Mouse (Mus musculus) forebrain, embryonic 16.5 days (tissue): ENCODE results near the gene Ggact. TPM values are rescaled to one million over a fixed set of nuclear protein-coding genes. Genes with fewer than 3 reads are reported as not detected.

Experiments used
- ATAC-seq: fragments of 200-750 bp; cut with Nextera tagmentation; 2 replicates; pipeline ENCODE4 v1.8.0; 2017; ENCODE audit warnings: mild to moderate bottlenecking, moderate library complexity
- H3K27ac ChIP-seq: fragments of 300-500 bp; sonication (generic); 2 replicates; pipeline ENCODE4 v1.5.1; 2014; ENCODE audit warnings: low read length, control low read depth
- H3K27me3 ChIP-seq: fragments of 300-500 bp; sonication (generic); replicated peaks from 2 replicates; pipeline ENCODE4 v1.6.1; 2014; ENCODE audit warnings: low read length; ENCODE audit not compliant: control insufficient read depth, insufficient read depth
- H3K36me3 ChIP-seq: fragments of 300-500 bp; sonication (generic); 2 replicates; pipeline ENCODE4 v1.6.1; 2014; ENCODE audit not compliant: control insufficient read depth, insufficient read depth
- H3K4me1 ChIP-seq: fragments of 300-500 bp; sonication (generic); replicated peaks from 2 replicates; pipeline ENCODE4 v1.6.1; 2014; ENCODE audit warnings: low read length; ENCODE audit not compliant: control insufficient read depth, insufficient read depth
- H3K4me2 ChIP-seq: fragments of 300-500 bp; sonication (generic); 2 replicates; pipeline ENCODE4 v1.6.1; 2014; ENCODE audit warnings: mild to moderate bottlenecking, low read length, control low read depth
- H3K4me3 ChIP-seq: fragments of 300-500 bp; sonication (generic); replicated peaks from 2 replicates; pipeline ENCODE4 v1.5.1; 2014; ENCODE audit warnings: mild to moderate bottlenecking, low read length, control low read depth
- H3K9ac ChIP-seq: fragments of 300-500 bp; sonication (generic); replicated peaks from 2 replicates; pipeline ENCODE4 v1.6.1; 2014; ENCODE audit warnings: low read depth, low read length, control low read depth
- H3K9me3 ChIP-seq: fragments of 300-500 bp; sonication (generic); 2 replicates; pipeline ENCODE4 v1.6.1; 2016; ENCODE audit warnings: low read length; ENCODE audit not compliant: control insufficient read depth
- WGBS: fragments of 180-500 bp; shearing (Covaris S2); extraction: QIAGEN DNeasy Blood & Tissue Kit; methylation state at CpG from one replicate; pipeline ENCODE4 v1.1.7; 2014; 5-methylcytosine and 5-hydroxymethylcytosine counted together
- polyA plus RNA-seq: library from polyadenylated mRNA; unstranded; fragments of >200 nt; fragmentation: Nextera tagmentation; extraction: Ambion mirVana; gene quantifications from 2 replicates; pipeline ENCODE4 v1.2.1, GENCODE M21; 2015

The Ggact gene
- polyA plus RNA-seq, 1 experiment from 2014 or later, result 6.2 TPM

DNA sequence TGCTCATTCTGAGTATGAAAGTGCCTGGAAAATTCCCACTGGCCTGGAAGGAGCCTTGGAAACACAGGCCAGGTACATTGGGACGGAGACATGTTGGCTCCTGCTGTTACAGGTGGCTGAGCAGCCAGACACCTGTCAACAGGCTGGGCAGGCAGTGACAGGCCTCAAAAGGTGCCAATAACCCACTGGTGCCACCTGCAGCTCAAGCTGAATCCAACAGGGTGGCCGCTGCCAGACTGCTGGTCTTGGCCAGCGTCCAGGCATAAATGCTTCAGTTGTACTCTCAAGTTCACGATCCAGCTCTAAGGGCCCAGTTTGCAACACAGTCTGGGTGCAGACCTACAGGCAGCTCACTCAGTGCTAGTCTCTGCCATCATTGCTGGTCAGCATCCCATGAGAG, 10.7 kb downstream of the Ggact start:
- H3K4me1 ChIP-seq, result peaks cover 18% of the 10 kb centered on the region
- ATAC-seq, result peak; percentile 87
- H3K9ac ChIP-seq, result no peak overlapping the region
- no peaks in the 10 kb centered on the region; the same call in 1 of the 2 replicates for H3K9me3 ChIP-seq
- H3K27ac ChIP-seq, result no peak overlapping the region
- H3K4me3 ChIP-seq, result no peak overlapping the region
- H3K27me3 ChIP-seq, result no peaks in the 10 kb centered on the region; the same call in 1 of the 2 replicates
- no peaks in the 10 kb centered on the region for H3K36me3 ChIP-seq
- no peak overlapping the region for H3K4me2 ChIP-seq
- WGBS, result 28% methylated on average over 4 of the region's 4 CpGs

- H3K9ac ChIP-seq, result no peak overlapping the region
- no peak overlapping the region for H3K27ac ChIP-seq
- no peak overlapping the region for H3K4me3 ChIP-seq
- no peak overlapping the region for H3K4me2 ChIP-seq
- H3K4me1 ChIP-seq, result peaks cover 18% of the 10 kb centered on the region
- ATAC-seq, result no peak
- 41% methylated on average over 2 of the region's 2 CpGs for WGBS
- no peaks in the 10 kb centered on the region for H3K36me3 ChIP-seq
- no peaks in the 10 kb centered on the region; the same call in 1 of the 2 replicates for H3K27me3 ChIP-seq
- no peaks in the 10 kb centered on the region; the same call in 1 of the 2 replicates for H3K9me3 ChIP-seq
Measured at GRCm38 (mm10) chr14:122902136-122902535, 11.4 kb downstream of the Ggact start.

DNA sequence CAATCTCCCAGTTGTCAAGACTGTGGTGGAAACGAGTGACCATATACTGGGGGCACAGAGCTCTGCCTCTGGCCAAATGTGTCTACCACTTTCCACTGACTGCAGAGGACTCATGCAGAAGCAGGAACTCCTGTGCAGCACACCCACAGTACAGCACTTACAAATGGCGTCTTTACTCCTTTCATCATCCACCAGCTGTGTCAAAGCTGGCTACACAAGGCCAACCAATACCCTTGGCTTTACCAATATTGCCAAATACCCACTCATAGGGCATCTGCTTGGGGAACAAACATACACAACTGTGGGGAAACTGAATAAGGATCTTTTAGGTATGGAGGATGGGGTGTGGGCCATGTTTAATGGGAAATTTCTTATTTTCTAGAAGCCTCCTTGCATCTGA, 11.8 kb downstream of the Ggact start:
- no peaks in the 10 kb centered on the region; the same call in 1 of the 2 replicates for H3K27me3 ChIP-seq
- no peak overlapping the region for H3K4me2 ChIP-seq
- H3K9ac ChIP-seq, result no peak overlapping the region
- WGBS, result 85% methylated on average over 2 of the region's 2 CpGs
- no peaks in the 10 kb centered on the region for H3K36me3 ChIP-seq
- peaks cover 18% of the 10 kb centered on the region for H3K4me1 ChIP-seq
- H3K27ac ChIP-seq, result no peak overlapping the region
- no peak overlapping the region for H3K4me3 ChIP-seq
- ATAC-seq, result no peak
- no peaks in the 10 kb centered on the region for H3K9me3 ChIP-seq

DNA sequence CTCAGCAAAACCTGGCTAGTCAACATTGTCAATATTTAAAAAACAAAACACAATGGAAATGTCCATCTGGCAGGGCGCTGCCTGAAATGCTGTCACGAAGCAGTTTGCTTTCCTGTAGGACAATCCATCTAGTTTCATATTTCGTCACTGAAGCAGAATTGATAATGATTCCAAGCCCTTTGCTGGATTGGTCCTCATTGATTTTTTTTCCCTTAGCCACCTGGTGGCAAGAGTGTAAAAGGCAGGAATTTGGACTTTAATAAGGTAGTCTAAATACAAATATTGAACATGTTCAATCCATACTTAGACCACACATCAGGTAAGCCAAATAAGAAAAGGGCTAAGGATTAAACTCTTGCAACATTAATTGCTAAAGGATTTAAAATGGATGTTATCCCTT, 12.4 kb downstream of the Ggact start:
- H3K9ac ChIP-seq, result no peak overlapping the region
- no peak overlapping the region for H3K27ac ChIP-seq
- H3K4me3 ChIP-seq, result no peak overlapping the region
- no peaks in the 10 kb centered on the region for H3K9me3 ChIP-seq
- no peak overlapping the region for H3K4me2 ChIP-seq
- ATAC-seq, result no peak
- H3K4me1 ChIP-seq, result peaks cover 18% of the 10 kb centered on the region
- WGBS, result 62% methylated on average over 3 of the region's 3 CpGs
- no peaks in the 10 kb centered on the region; the same call in 1 of the 2 replicates for H3K27me3 ChIP-seq
- H3K36me3 ChIP-seq, result no peaks in the 10 kb centered on the region

DNA sequence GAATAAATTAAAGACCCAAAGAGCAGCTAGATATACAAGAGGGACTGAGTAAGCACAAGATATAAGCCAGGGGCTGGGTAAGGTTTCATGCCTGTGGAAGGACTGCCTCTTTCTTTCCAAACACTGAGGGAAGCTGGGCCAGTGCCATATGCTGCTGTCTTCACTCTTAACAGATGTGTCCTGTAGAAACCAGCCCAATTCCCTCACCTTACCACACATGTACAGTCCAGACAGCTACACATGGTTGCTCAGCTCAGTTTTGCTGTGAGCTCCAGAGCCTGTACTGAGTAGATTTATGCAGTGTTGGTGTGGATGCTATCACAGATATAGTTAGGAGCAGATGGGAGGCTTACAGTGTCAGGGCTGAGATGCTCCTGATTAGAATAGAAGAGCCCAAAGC, 12.9 kb downstream of the Ggact start:
- Histone ChIP-seq H3K27ac (no peak overlapping the region), H3K9me3 (no peaks in the 10 kb centered on the region), H3K4me1 (peaks cover 18% of the 10 kb centered on the region), H3K36me3 (no peaks in the 10 kb centered on the region), H3K4me3 (no peak overlapping the region), H3K9ac (no peak overlapping the region), H3K4me2 (no peak overlapping the region), H3K27me3 (no peaks in the 10 kb centered on the region; the same call in 1 of the 2 replicates)
- ATAC-seq, result peak; percentile 72

- ATAC-seq, result no peak
- no peaks in the 10 kb centered on the region for H3K9me3 ChIP-seq
- no peak overlapping the region for H3K27ac ChIP-seq
- H3K4me2 ChIP-seq, result no peak overlapping the region
- no peaks in the 10 kb centered on the region for H3K36me3 ChIP-seq
- no peak overlapping the region for H3K4me3 ChIP-seq
- H3K9ac ChIP-seq, result no peak overlapping the region
- H3K27me3 ChIP-seq, result no peaks in the 10 kb centered on the region
- peaks cover 18% of the 10 kb centered on the region for H3K4me1 ChIP-seq
Measured at GRCm38 (mm10) chr14:122898550-122898949, 15.0 kb downstream of the Ggact start.

- Histone ChIP-seq H3K4me3 (no peak overlapping the region), H3K4me2 (no peak overlapping the region), H3K36me3 (no peaks in the 10 kb centered on the region), H3K27me3 (no peaks in the 10 kb centered on the region), H3K4me1 (peaks cover 7% of the 10 kb centered on the region), H3K9me3 (no peaks in the 10 kb centered on the region), H3K27ac (no peak overlapping the region), H3K9ac (no peak overlapping the region)
- WGBS, result 97% methylated on average over 1 of the region's 1 CpGs
- no peak for ATAC-seq
Measured at GRCm38 (mm10) chr14:122896106-122896505, 17.5 kb downstream of the Ggact start.

DNA sequence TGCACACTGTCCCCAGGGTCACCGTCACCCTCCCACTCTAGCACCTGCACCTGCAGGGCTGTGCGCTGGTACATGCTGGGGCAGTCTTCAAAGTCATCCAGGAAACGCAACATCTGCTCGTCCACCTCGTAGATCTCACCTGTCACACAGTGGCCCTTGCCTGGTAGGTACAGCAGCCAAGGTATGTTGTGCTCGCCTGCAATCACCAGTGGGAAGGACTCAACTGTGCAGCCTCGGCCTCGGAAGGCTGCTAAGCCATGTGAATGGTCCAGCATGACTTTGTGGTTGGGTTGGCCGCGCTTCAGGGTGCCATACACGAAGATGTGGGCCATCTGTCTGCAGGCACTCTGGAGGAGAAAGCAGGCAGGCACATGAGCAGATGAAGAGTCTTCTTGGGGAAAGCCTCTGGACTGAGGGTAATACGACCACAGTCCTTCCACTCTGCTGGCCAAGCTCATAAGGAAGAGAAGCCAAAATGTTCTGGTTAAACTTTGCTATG, 22.0 kb downstream of the Ggact start:
- Histone ChIP-seq H3K4me3 (no peak overlapping the region), H3K9ac (no peak overlapping the region), H3K4me2 (no peak overlapping the region), H3K4me1 (no peaks in the 10 kb centered on the region), H3K36me3 (no peaks in the 10 kb centered on the region), H3K27ac (no peak overlapping the region), H3K27me3 (no peaks in the 10 kb centered on the region), H3K9me3 (no peaks in the 10 kb centered on the region)
- ATAC-seq, result no peak
- 96% methylated on average over 12 of the region's 12 CpGs for WGBS

- Histone ChIP-seq H3K36me3 (no peaks in the 10 kb centered on the region), H3K4me3 (no peak overlapping the region), H3K9me3 (no peaks in the 10 kb centered on the region), H3K4me2 (no peak overlapping the region), H3K4me1 (peaks cover 19% of the 10 kb centered on the region), H3K27me3 (no peaks in the 10 kb centered on the region), H3K9ac (no peak overlapping the region), H3K27ac (no peak overlapping the region)
- ATAC-seq, result no peak
- 93% methylated on average over 1 of the region's 1 CpGs for WGBS
Measured at GRCm38 (mm10) chr14:122888480-122888872, 25.1 kb downstream of the Ggact start.
